Mouse (Mus musculus): Measurements from ENCODE around the gene Zfp27.

DNA sequence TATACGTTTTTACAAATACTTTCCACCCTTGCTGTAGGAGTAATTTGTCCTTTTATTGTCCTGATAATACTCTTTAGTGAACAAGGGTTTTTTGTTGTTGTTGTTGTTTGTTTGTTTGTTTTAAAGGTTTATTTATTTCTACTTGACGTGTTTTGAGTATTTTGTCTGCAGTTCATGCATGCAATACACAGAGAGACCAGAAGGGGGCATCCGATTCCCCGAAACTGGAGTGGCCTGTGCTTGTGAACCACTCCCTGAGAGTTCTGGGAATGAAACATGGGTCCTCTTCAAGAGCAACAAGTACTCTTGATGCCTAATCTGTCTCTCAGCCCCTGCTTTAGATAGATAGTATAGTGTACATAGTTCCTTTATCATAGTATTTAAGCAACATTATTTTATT, 48.4 kb upstream of the Zfp27 start:
- TF ChIP-seq CTCF (IDR thresholded peaks at IDR 0.05; ENCODE audit: extremely low read depth, insufficient read depth, insufficient read length, insufficient replicate concordance) (no peak), POLR2A (IDR thresholded peaks at IDR 0.05; ENCODE audit: low read depth, low read length) (no peak)

Data from spleen, adult 2 months (tissue).